Mouse (Mus musculus) liver, embryonic 14.5 days (tissue): ENCODE measurements around the gene 4930442H23Rik.

Source experiments
- CTCF ChIP-seq: IDR thresholded peaks from 2 replicates; pipeline ENCODE4 v1.5.1; 2016; ENCODE audit warnings: antibody characterized with exemption, low read depth, control low read depth
- EP300 ChIP-seq: IDR thresholded peaks from 2 replicates; pipeline ENCODE4 v1.6.1; 2016; ENCODE audit warnings: antibody characterized with exemption, low read depth

DNA sequence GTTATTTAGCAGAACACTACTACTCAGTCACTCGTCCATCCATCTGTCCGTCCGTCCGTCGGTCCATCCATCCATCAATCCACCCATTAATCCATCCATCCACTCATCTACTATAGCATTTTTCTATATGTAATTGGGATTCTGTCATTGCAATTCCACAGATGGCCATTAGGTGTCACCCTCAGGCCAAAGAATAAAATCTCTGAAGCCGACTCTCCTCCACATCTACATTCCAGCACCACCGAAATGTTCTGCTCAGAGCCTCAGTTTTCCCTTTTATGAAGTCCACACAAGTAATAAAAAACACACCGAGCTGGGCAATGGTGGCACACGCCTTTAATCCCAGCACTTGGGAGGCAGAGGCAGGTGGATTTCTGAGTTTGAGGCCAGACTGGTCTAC lies 14.6 kb upstream of the 4930442H23Rik start:
- TF ChIP-seq CTCF (peak; percentile 79), EP300 (no peak)
